Mouse (Mus musculus) gastrocnemius, adult 18-20 months (tissue): Measurements from ENCODE around the gene Gdap2. TPM values are rescaled to one million over a fixed set of nuclear protein-coding genes. Genes with fewer than 3 reads are reported as not detected.
A peak's percentile ranks its signal among the peaks of the same experiment; 100 is the strongest.

Experiments used
- DNase-seq: peaks from one replicate; pipeline ENCODE4 v3.0.0; 2021; ENCODE audit warnings: low spot score
- total RNA-seq, 2 experiments: library from RNA; stranded (reverse); gene quantifications; 2 replicates each; pipeline ENCODE4 v1.2.3; 2021

Gene Gdap2
- total RNA-seq, 2 experiments from 2014 or later: 5.9 TPM

- DNase-seq: no peak
Measured at GRCm38 (mm10) chr3:100242230-100242629, 80.0 kb downstream of the Gdap2 start.

GRCm38 (mm10) chr3:100246286-100246825, 84.2 kb downstream of the Gdap2 start:
- DNase-seq: peak; percentile 70

Other genes starting within 250 kb of the Gdap2 start
- gene Wdr3, start within 50 bp of the Gdap2 start, total RNA-seq: 1 to 10 TPM; 8.4 to 9.8 TPM